22 mouse cellular contexts compared by ENCODE assay signal in the genomic region with DNA sequence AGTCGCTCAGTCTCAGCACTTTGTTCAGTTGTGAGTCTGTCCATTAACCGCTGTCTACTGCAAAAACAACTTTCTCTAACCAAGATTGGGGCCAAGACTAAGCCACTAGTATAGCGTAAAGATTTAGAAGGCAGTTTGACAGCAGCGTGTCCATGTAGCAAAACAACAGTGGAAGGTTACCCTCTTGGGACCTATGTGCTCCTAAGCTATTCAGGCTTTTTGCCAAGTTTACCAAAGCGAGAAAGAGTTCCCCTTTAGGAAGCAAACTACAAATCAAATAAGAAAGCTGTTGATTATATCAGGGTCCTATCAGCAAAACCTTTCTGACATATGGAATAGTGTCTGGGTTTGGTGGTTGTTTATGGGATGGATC. TPM values are rescaled to one million over a fixed set of nuclear protein-coding genes. Genes with fewer than 3 reads are reported as not detected.
DNase-seq lines count a peak whose midpoint lies in the region; ATAC-seq lines count a peak whose summit lies in the region.
"Had no signal": no experiment of that assay in that cellular context is flagged by ENCODE, and none has a peak within 500 bp of the region (broad histone marks: within the 10 kb centered on the region; RNA-seq: fewer than 3 reads in every experiment).

No protein-coding gene starts in this region.

- no peak overlapping the region for H3K4me3 ChIP-seq in heart, embryonic 16.5 days (ENCODE audit: low read length)
- H3K4me3 ChIP-seq in lung, embryonic 15.5 days: no peak overlapping the region
- no peak overlapping the region for H3K4me3 ChIP-seq in embryonic facial prominence, embryonic 14.5 days (ENCODE audit: low read depth, low read length)
- H3K4me3 ChIP-seq in stomach, embryonic 14.5 days (ENCODE audit: low read depth, low read length): no peak overlapping the region
- H3K4me3 ChIP-seq: forebrain, embryonic 13.5 days had no signal

- peak overlapping the region; percentile 57 for H3K27ac ChIP-seq in heart, embryonic 16.5 days (ENCODE audit: low read length)
- H3K27ac ChIP-seq in lung, embryonic 15.5 days: no peak overlapping the region
- peak overlapping the region; percentile 19; the same call in 1 of the 2 replicates for H3K27ac ChIP-seq in embryonic facial prominence, embryonic 14.5 days (replicated peaks; ENCODE audit: low read depth, low read length)
- peak overlapping the region; percentile 4; the same call in 1 of the 2 replicates for H3K27ac ChIP-seq in stomach, embryonic 14.5 days (ENCODE audit: low read length)
- H3K27ac ChIP-seq: forebrain, embryonic 13.5 days had no signal

- no peaks in the 10 kb centered on the region for H3K27me3 ChIP-seq in heart, embryonic 16.5 days (ENCODE audit: control insufficient read depth, insufficient read depth, low read length)
- H3K27me3 ChIP-seq in lung, embryonic 15.5 days: no peaks in the 10 kb centered on the region
- H3K27me3 ChIP-seq in embryonic facial prominence, embryonic 14.5 days (replicated peaks; ENCODE audit: control insufficient read depth, insufficient read depth, low read length): no peaks in the 10 kb centered on the region
- no peaks in the 10 kb centered on the region for H3K27me3 ChIP-seq in stomach, embryonic 14.5 days (ENCODE audit: control insufficient read depth, insufficient read depth, low read length)
- H3K27me3 ChIP-seq: forebrain, embryonic 13.5 days had no signal

- H3K4me1 ChIP-seq in heart, embryonic 16.5 days (ENCODE audit: control insufficient read depth, insufficient read depth, low read length): no peaks in the 10 kb centered on the region
- no peaks in the 10 kb centered on the region for H3K4me1 ChIP-seq in lung, embryonic 15.5 days
- H3K4me1 ChIP-seq in embryonic facial prominence, embryonic 14.5 days (ENCODE audit: control insufficient read depth, insufficient read depth, low read length): no peaks in the 10 kb centered on the region
- no peaks in the 10 kb centered on the region for H3K4me1 ChIP-seq in stomach, embryonic 14.5 days (ENCODE audit: control insufficient read depth, insufficient read depth, low read length)
- H3K4me1 ChIP-seq: forebrain, embryonic 13.5 days had no signal

- ATAC-seq in heart, embryonic 16.5 days (replicated peaks; ENCODE audit: extremely low read depth, insufficient read depth, low FRiP score): peak; percentile 37; the same call in 1 of the 2 replicates
- ATAC-seq in lung, embryonic 15.5 days (ENCODE audit: borderline replicate concordance, extremely low read depth, low FRiP score, low TSS enrichment): no peak
- ATAC-seq in embryonic facial prominence, embryonic 14.5 days (ENCODE audit: low read depth): no peak
- ATAC-seq in stomach, embryonic 14.5 days (ENCODE audit: insufficient number of reproducible peaks, insufficient read depth, low FRiP score, low read depth): no peak
- ATAC-seq in megakaryocyte-erythroid progenitor cell, adult 5-6 weeks (replicated peaks; ENCODE audit: low FRiP score, low TSS enrichment, poor library complexity, severe bottlenecking): no peak
- ATAC-seq: activated CD4-positive, CD25-positive, alpha-beta regulatory T cell, adult 4 months; forebrain, embryonic 13.5 days; inflammation-experienced regulatory T-cells, adult 6 months had no signal

- no peak for DNase-seq in heart, adult 11 months
- DNase-seq in lung, postnatal 4 days: no peak
- DNase-seq in embryonic facial prominence, embryonic 14.5 days (ENCODE audit: low spot score): peak; percentile 52
- DNase-seq in cerebellum, adult 9-11 months: no peak
- DNase-seq: cerebellum, adult 2 months; layer of hippocampus, adult 9-11 months had no signal

- no peaks in the 10 kb centered on the region for H3K9me3 ChIP-seq in heart, embryonic 16.5 days (replicated peaks; ENCODE audit: control insufficient read depth, low read length)
- H3K9me3 ChIP-seq in lung, embryonic 15.5 days: no peaks in the 10 kb centered on the region
- H3K9me3 ChIP-seq in embryonic facial prominence, embryonic 14.5 days (ENCODE audit: control insufficient read depth, low read length): no peaks in the 10 kb centered on the region
- H3K9me3 ChIP-seq in stomach, embryonic 14.5 days (ENCODE audit: control insufficient read depth, low read depth, low read length): no peaks in the 10 kb centered on the region
- H3K9me3 ChIP-seq: forebrain, embryonic 13.5 days had no signal

- H3K9ac ChIP-seq in heart, embryonic 16.5 days (ENCODE audit: low read length): no peak overlapping the region
- H3K9ac ChIP-seq in lung, embryonic 15.5 days: no peak overlapping the region
- no peak overlapping the region for H3K9ac ChIP-seq in embryonic facial prominence, embryonic 14.5 days (ENCODE audit: low read depth, low read length)
- no peak overlapping the region for H3K9ac ChIP-seq in stomach, embryonic 14.5 days (replicated peaks; ENCODE audit: low read depth, low read length)
- H3K9ac ChIP-seq: forebrain, embryonic 13.5 days had no signal

- H3K4me2 ChIP-seq in heart, embryonic 16.5 days (ENCODE audit: low read depth, low read length): peak overlapping the region; percentile 34
- H3K4me2 ChIP-seq in lung, embryonic 15.5 days: 0 out of 2 replicates have a peak overlapping the region, but pooled peaks have one; percentile 11
- H3K4me2 ChIP-seq in embryonic facial prominence, embryonic 14.5 days (ENCODE audit: low read depth, low read length): 0 out of 2 replicates have a peak overlapping the region, but pooled peaks have one; percentile 7
- no peak overlapping the region for H3K4me2 ChIP-seq in stomach, embryonic 14.5 days (replicated peaks; ENCODE audit: low read depth, low read length)
- H3K4me2 ChIP-seq: forebrain, embryonic 13.5 days had no signal

- no peaks in the 10 kb centered on the region for H3K36me3 ChIP-seq in heart, embryonic 16.5 days (ENCODE audit: control insufficient read depth, insufficient read depth)
- no peaks in the 10 kb centered on the region for H3K36me3 ChIP-seq in lung, embryonic 15.5 days
- no peaks in the 10 kb centered on the region for H3K36me3 ChIP-seq in embryonic facial prominence, embryonic 14.5 days (ENCODE audit: control insufficient read depth, insufficient read depth, low read length)
- no peaks in the 10 kb centered on the region for H3K36me3 ChIP-seq in stomach, embryonic 14.5 days (ENCODE audit: control insufficient read depth, insufficient read depth, low read length)

- 66% methylated on average over 5 of the region's 5 CpGs for WGBS in heart, embryonic 16.5 days
- WGBS in lung, embryonic 15.5 days: 56% methylated on average over 5 of the region's 5 CpGs
- 60% methylated on average over 5 of the region's 5 CpGs for WGBS in embryonic facial prominence, embryonic 14.5 days
- 74% methylated on average over 5 of the region's 5 CpGs for WGBS in stomach, embryonic 14.5 days

RNA-seq across cellular contexts. Expression of gene Olfr984, which starts 3.3 kb away (rescaled TPM):
- polyA plus RNA-seq in heart, embryonic 16.5 days (2015; fragmentation: Nextera tagmentation; extraction: Ambion mirVana): not detected in 2 replicates
- polyA plus RNA-seq in lung, embryonic 15.5 days (2015; fragmentation: Nextera tagmentation; extraction: Ambion mirVana): not detected in 2 replicates
- polyA plus RNA-seq in embryonic facial prominence, embryonic 14.5 days (2014; fragmentation: Nextera tagmentation; extraction: Ambion mirVana): not detected in 2 replicates
- not detected in 2 replicates for polyA plus RNA-seq in stomach, embryonic 14.5 days (2014; fragmentation: Nextera tagmentation; extraction: Ambion mirVana)
- not detected in 2 replicates for total RNA-seq in megakaryocyte-erythroid progenitor cell, adult 5-6 weeks (2014; fragmentation: Nextera tagmentation)
- not detected in 2 replicates for total RNA-seq in megakaryocyte-erythroid progenitor cell, adult 5-6 weeks (2017)
- total RNA-seq: gastrocnemius, postnatal 36 days; heart, postnatal 25 days; left cerebral cortex, postnatal 25 days; MEL; midbrain, postnatal 0 days had no signal
- polyA plus RNA-seq: C2C12; cerebellum, adult 2 months; embryonic facial prominence, embryonic 11.5 days; forebrain, embryonic 13.5 days; inflammation-experienced regulatory T-cells, adult 6 months; liver, embryonic 16.5 days; midbrain, postnatal 0 days; neural tube, embryonic 14.5 days had no signal

RNA-seq across cellular contexts. Expression of gene Olfr985, which starts 12.7 kb away (rescaled TPM):
- not detected in 2 replicates for polyA plus RNA-seq in heart, embryonic 16.5 days (2015; fragmentation: Nextera tagmentation; extraction: Ambion mirVana)
- not detected in 2 replicates for polyA plus RNA-seq in lung, embryonic 15.5 days (2015; fragmentation: Nextera tagmentation; extraction: Ambion mirVana)
- not detected in 2 replicates for polyA plus RNA-seq in embryonic facial prominence, embryonic 14.5 days (2014; fragmentation: Nextera tagmentation; extraction: Ambion mirVana)
- polyA plus RNA-seq in stomach, embryonic 14.5 days (2014; fragmentation: Nextera tagmentation; extraction: Ambion mirVana): not detected in 2 replicates
- not detected in 2 replicates for total RNA-seq in megakaryocyte-erythroid progenitor cell, adult 5-6 weeks (2014; fragmentation: Nextera tagmentation)
- not detected in 2 replicates for total RNA-seq in megakaryocyte-erythroid progenitor cell, adult 5-6 weeks (2017)
- total RNA-seq: gastrocnemius, postnatal 36 days; heart, postnatal 25 days; left cerebral cortex, postnatal 25 days; MEL; midbrain, postnatal 0 days had no signal
- polyA plus RNA-seq: activated CD4-positive, CD25-positive, alpha-beta regulatory T cell, adult 4 months; C2C12; cerebellum, adult 2 months; embryonic facial prominence, embryonic 11.5 days; forebrain, embryonic 13.5 days; inflammation-experienced regulatory T-cells, adult 6 months; liver, embryonic 16.5 days; midbrain, postnatal 0 days; neural tube, embryonic 14.5 days had no signal

RNA-seq across cellular contexts. Expression of gene Olfr983, which starts 23.9 kb away (rescaled TPM):
- not detected in 2 replicates for polyA plus RNA-seq in heart, embryonic 16.5 days (2015; fragmentation: Nextera tagmentation; extraction: Ambion mirVana)
- not detected in 2 replicates for polyA plus RNA-seq in lung, embryonic 15.5 days (2015; fragmentation: Nextera tagmentation; extraction: Ambion mirVana)
- polyA plus RNA-seq in embryonic facial prominence, embryonic 14.5 days (2014; fragmentation: Nextera tagmentation; extraction: Ambion mirVana): 0.22 TPM in 1 of 2 replicates, not detected in the other
- polyA plus RNA-seq in stomach, embryonic 14.5 days (2014; fragmentation: Nextera tagmentation; extraction: Ambion mirVana): not detected in 2 replicates
- total RNA-seq in megakaryocyte-erythroid progenitor cell, adult 5-6 weeks (2014; fragmentation: Nextera tagmentation): not detected in 2 replicates
- not detected in 2 replicates for total RNA-seq in megakaryocyte-erythroid progenitor cell, adult 5-6 weeks (2017)
- total RNA-seq: gastrocnemius, postnatal 36 days; heart, postnatal 25 days; left cerebral cortex, postnatal 25 days; MEL; midbrain, postnatal 0 days had no signal
- polyA plus RNA-seq: activated CD4-positive, CD25-positive, alpha-beta regulatory T cell, adult 4 months; C2C12; cerebellum, adult 2 months; embryonic facial prominence, embryonic 11.5 days; forebrain, embryonic 13.5 days; inflammation-experienced regulatory T-cells, adult 6 months; liver, embryonic 16.5 days; midbrain, postnatal 0 days; neural tube, embryonic 14.5 days had no signal

RNA-seq across cellular contexts. Expression of gene Tmem225, which starts 30.6 kb away (rescaled TPM):
- not detected in 2 replicates for polyA plus RNA-seq in heart, embryonic 16.5 days (2015; fragmentation: Nextera tagmentation; extraction: Ambion mirVana)
- polyA plus RNA-seq in lung, embryonic 15.5 days (2015; fragmentation: Nextera tagmentation; extraction: Ambion mirVana): not detected in 2 replicates
- polyA plus RNA-seq in embryonic facial prominence, embryonic 14.5 days (2014; fragmentation: Nextera tagmentation; extraction: Ambion mirVana): not detected in 2 replicates
- polyA plus RNA-seq in stomach, embryonic 14.5 days (2014; fragmentation: Nextera tagmentation; extraction: Ambion mirVana): not detected in 2 replicates
- total RNA-seq in megakaryocyte-erythroid progenitor cell, adult 5-6 weeks (2014; fragmentation: Nextera tagmentation): not detected in 2 replicates
- not detected in 2 replicates for total RNA-seq in megakaryocyte-erythroid progenitor cell, adult 5-6 weeks (2017)
- total RNA-seq: gastrocnemius, postnatal 36 days; heart, postnatal 25 days; left cerebral cortex, postnatal 25 days; MEL; midbrain, postnatal 0 days had no signal
- polyA plus RNA-seq: activated CD4-positive, CD25-positive, alpha-beta regulatory T cell, adult 4 months; C2C12; cerebellum, adult 2 months; embryonic facial prominence, embryonic 11.5 days; forebrain, embryonic 13.5 days; inflammation-experienced regulatory T-cells, adult 6 months; liver, embryonic 16.5 days; midbrain, postnatal 0 days; neural tube, embryonic 14.5 days had no signal

RNA-seq across cellular contexts. Expression of gene Olfr982, which starts 43.6 kb away (rescaled TPM):
- not detected in 2 replicates for polyA plus RNA-seq in heart, embryonic 16.5 days (2015; fragmentation: Nextera tagmentation; extraction: Ambion mirVana)
- polyA plus RNA-seq in lung, embryonic 15.5 days (2015; fragmentation: Nextera tagmentation; extraction: Ambion mirVana): not detected in 2 replicates
- polyA plus RNA-seq in embryonic facial prominence, embryonic 14.5 days (2014; fragmentation: Nextera tagmentation; extraction: Ambion mirVana): not detected in 2 replicates
- polyA plus RNA-seq in stomach, embryonic 14.5 days (2014; fragmentation: Nextera tagmentation; extraction: Ambion mirVana): not detected in 2 replicates
- not detected in 2 replicates for total RNA-seq in megakaryocyte-erythroid progenitor cell, adult 5-6 weeks (2014; fragmentation: Nextera tagmentation)
- total RNA-seq in megakaryocyte-erythroid progenitor cell, adult 5-6 weeks (2017): not detected in 2 replicates
- total RNA-seq: gastrocnemius, postnatal 36 days; heart, postnatal 25 days; left cerebral cortex, postnatal 25 days; MEL; midbrain, postnatal 0 days had no signal
- polyA plus RNA-seq: activated CD4-positive, CD25-positive, alpha-beta regulatory T cell, adult 4 months; C2C12; cerebellum, adult 2 months; embryonic facial prominence, embryonic 11.5 days; forebrain, embryonic 13.5 days; inflammation-experienced regulatory T-cells, adult 6 months; liver, embryonic 16.5 days; midbrain, postnatal 0 days; neural tube, embryonic 14.5 days had no signal
